Mouse (Mus musculus) lung, postnatal 0 days (tissue): ENCODE results near the gene Cyb5d1. TPM values are rescaled to one million over a fixed set of nuclear protein-coding genes. Genes with fewer than 3 reads are reported as not detected.
"Not testable (repeated sequence)": the region's sequence is repeated elsewhere in the genome, so short reads cannot be mapped to it uniquely, and the experiment has no call there.

ENCODE experiments used
- ATAC-seq: fragments of 200-750 bp; cut with Nextera tagmentation; 2 replicates; pipeline ENCODE4 v1.8.0; 2017; ENCODE audit warnings: moderate library complexity
- DNase-seq: peaks from one replicate; pipeline ENCODE4 v3.0.0-alpha.2; 2016; ENCODE audit warnings: low spot score
- H3K27ac ChIP-seq: fragments of 300-500 bp; sonication (generic); 2 replicates; pipeline ENCODE4 v1.5.1; 2014; ENCODE audit warnings: antibody characterized with exemption, mild to moderate bottlenecking, low read length, mixed read lengths
- H3K27me3 ChIP-seq: fragments of 300-500 bp; sonication (generic); replicated peaks from 2 replicates; pipeline ENCODE4 v1.6.1; 2014; ENCODE audit warnings: low read length, mixed read lengths; ENCODE audit not compliant: insufficient read depth
- H3K36me3 ChIP-seq: fragments of 300-500 bp; sonication (generic); 2 replicates; pipeline ENCODE4 v1.6.1; 2014; ENCODE audit warnings: low read length, mixed read lengths; ENCODE audit not compliant: insufficient read depth
- H3K4me1 ChIP-seq: fragments of 300-500 bp; sonication (generic); 2 replicates; pipeline ENCODE4 v1.6.1; 2014; ENCODE audit warnings: antibody characterized with exemption, low read depth, low read length, mixed read lengths; ENCODE audit not compliant: insufficient read depth
- H3K4me2 ChIP-seq: fragments of 300-500 bp; sonication (generic); replicated peaks from 2 replicates; pipeline ENCODE4 v1.6.1; 2014; ENCODE audit warnings: low read depth, mild to moderate bottlenecking, low read length, moderate library complexity, mixed read lengths
- H3K4me3 ChIP-seq: fragments of 300-500 bp; sonication (generic); 2 replicates; pipeline ENCODE4 v1.5.1; 2014; ENCODE audit warnings: low read depth, low read length
- H3K9ac ChIP-seq: fragments of 300-500 bp; sonication (generic); replicated peaks from 2 replicates; pipeline ENCODE4 v1.6.1; 2014; ENCODE audit warnings: low read depth, mild to moderate bottlenecking
- H3K9me3 ChIP-seq: fragments of 300-500 bp; sonication (generic); 2 replicates; pipeline ENCODE4 v1.6.1; 2016; ENCODE audit warnings: low read length, mixed read lengths
- CTCF ChIP-seq: IDR thresholded peaks from 2 replicates; pipeline ENCODE4 v1.5.1; 2016; ENCODE audit warnings: antibody characterized with exemption, mild to moderate bottlenecking
- EP300 ChIP-seq: IDR thresholded peaks from 2 replicates; pipeline ENCODE4 v1.6.1; 2016; ENCODE audit warnings: antibody characterized with exemption, mild to moderate bottlenecking, control low read depth
- WGBS: fragments of 180-500 bp; shearing (Covaris S2); extraction: QIAGEN DNeasy Blood & Tissue Kit; methylation state at CpG from one replicate; pipeline ENCODE4 v1.1.7; 2014; 5-methylcytosine and 5-hydroxymethylcytosine counted together
- polyA plus RNA-seq: library from polyadenylated mRNA; unstranded; fragments of >200 nt; fragmentation: Nextera tagmentation; extraction: Ambion mirVana; gene quantifications from 2 replicates; pipeline ENCODE4 v1.2.1, GENCODE M21; 2015

Gene Cyb5d1
- polyA plus RNA-seq, 1 experiment from 2014 or later = 16.3 TPM

DNA sequence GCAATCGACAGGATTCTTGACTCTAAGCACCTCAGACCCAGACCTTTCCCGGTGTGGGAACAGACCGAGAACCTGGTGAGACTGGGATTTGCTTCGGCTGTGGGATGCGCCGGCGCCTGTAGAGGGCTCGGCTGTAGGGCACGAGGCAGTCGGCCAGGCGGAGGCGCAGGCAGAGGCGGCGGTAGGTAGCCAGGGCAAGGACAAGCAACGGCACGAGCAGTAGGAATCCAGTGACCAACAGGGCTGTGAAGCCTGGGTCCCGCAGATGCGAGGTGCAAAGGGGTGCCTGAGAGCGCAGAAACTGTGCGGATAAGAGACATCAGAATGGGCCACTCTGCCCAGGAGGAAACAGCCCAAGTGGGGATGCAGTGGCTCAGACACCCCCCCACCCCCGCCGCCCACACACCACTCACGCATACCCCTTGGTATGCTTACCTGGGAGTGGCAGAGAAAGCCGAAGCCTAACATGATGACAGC, 2.2 kb upstream of the Cyb5d1 start:
- H3K4me2 ChIP-seq = peak overlapping the region; percentile 76
- 32% methylated on average over 22 of the region's 24 CpGs for WGBS
- H3K27ac ChIP-seq = peak overlapping the region; percentile 94
- no peaks in the 10 kb centered on the region for H3K9me3 ChIP-seq
- peak; percentile 55 for DNase-seq
- H3K4me3 ChIP-seq = peak overlapping the region; percentile 40
- peaks cover 10% of the 10 kb centered on the region; the same call in 1 of the 2 replicates for H3K36me3 ChIP-seq
- no peak for ATAC-seq
- H3K27me3 ChIP-seq = no peaks in the 10 kb centered on the region
- peak overlapping the region; percentile 84 for H3K9ac ChIP-seq
- peaks cover 10% of the 10 kb centered on the region for H3K4me1 ChIP-seq
- TF ChIP-seq EP300 (no peak), CTCF (peak; percentile 48)

DNA sequence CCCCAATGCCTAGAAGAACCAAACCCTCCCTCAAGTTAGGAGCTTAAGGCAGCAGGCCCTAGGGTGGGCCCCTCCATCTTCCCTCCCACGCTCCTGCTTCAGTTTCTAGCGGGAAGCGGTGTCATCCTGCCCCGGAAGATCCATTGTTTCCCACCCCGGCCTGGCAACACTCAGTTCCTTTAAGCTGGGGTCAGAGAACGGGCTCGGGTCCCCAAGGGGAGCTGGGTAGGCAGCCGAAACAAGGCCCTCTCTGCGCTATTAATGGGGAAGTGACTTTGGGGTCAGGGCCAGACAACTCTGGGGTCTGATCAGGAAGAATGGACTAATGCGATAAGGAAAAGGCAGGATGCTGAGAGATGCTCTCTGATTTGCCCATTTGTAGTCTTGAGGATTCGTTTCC, 1.3 kb upstream of the Cyb5d1 start:
- Histone ChIP-seq H3K9ac (peak overlapping the region; percentile 84; the same call in 1 of the 2 replicates), H3K9me3 (no peaks in the 10 kb centered on the region), H3K27ac (peak overlapping the region; percentile 94), H3K4me3 (peak overlapping the region; percentile 63), H3K4me1 (peaks cover 10% of the 10 kb centered on the region), H3K4me2 (peak overlapping the region; percentile 76), H3K27me3 (no peaks in the 10 kb centered on the region), H3K36me3 (peaks cover 10% of the 10 kb centered on the region; the same call in 1 of the 2 replicates)
- DNase-seq (peak; percentile 63), ATAC-seq (peak; percentile 1; the same call in 1 of the 2 replicates)
- TF ChIP-seq EP300 = no peak; the same call in 1 of the 2 replicates
- 27% methylated on average over 11 of the region's 11 CpGs for WGBS

- Histone ChIP-seq H3K9ac (peak overlapping the region; percentile 84), H3K4me2 (peak overlapping the region; percentile 76), H3K36me3 (peaks cover 7% of the 10 kb centered on the region; the same call in 1 of the 2 replicates), H3K27ac (peak overlapping the region; percentile 94), H3K4me1 (peaks cover 10% of the 10 kb centered on the region), H3K27me3 (no peaks in the 10 kb centered on the region), H3K4me3 (peak overlapping the region; percentile 63), H3K9me3 (no peaks in the 10 kb centered on the region)
- DNase-seq (peak; percentile 100), ATAC-seq (peak; percentile 90)
- 1% methylated on average over 43 of the region's 48 CpGs for WGBS
- TF ChIP-seq EP300 = peak; percentile 99
- no peak for TF ChIP-seq CTCF
These were observed 373 bp upstream of the Cyb5d1 start for GRCm38 (mm10) chr11:69395634-69396373.

DNA sequence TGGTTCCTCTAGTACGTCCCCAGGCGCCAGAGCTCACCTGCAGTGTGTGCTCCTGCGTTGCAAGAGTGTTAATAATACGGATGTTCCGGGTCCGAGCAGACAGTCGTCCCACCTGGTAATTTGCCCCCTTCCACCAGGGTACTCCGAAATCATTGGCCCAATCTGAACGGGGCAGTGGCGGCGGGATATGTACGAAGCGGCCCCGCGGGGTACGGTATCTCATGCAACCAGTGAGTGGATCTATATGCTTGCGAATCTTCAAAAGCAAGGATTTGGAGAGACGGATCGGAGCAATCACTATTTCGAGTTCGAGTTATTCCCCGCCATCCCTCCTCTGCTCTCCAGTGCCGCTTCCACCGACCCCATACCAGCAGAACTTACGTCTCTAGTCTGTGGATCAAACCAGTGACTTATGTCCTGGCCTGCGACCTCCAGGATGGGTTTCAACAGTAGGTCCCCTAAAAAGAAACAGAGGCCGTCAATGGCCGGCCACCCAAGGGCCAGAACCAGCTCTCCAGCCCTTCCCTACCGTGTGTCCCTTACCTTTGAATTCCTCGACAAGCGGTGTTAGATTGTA, 752 bp downstream of the Cyb5d1 start:
- H3K9ac ChIP-seq = peak overlapping the region; percentile 84
- H3K27me3 ChIP-seq, H3K36me3 ChIP-seq, H3K9me3 ChIP-seq: not testable (repeated sequence)
- WGBS = under 1% methylated on average over 31 of the region's 31 CpGs
- H3K4me2 ChIP-seq = peak overlapping the region; percentile 76
- DNase-seq (peak; percentile 45), ATAC-seq (peak; percentile 7; the same call in 1 of the 2 replicates)
- H3K27ac ChIP-seq = peak overlapping the region; percentile 94; the same call in 1 of the 2 replicates
- peak overlapping the region; percentile 63 for H3K4me3 ChIP-seq
- peaks cover 10% of the 10 kb centered on the region for H3K4me1 ChIP-seq

DNA sequence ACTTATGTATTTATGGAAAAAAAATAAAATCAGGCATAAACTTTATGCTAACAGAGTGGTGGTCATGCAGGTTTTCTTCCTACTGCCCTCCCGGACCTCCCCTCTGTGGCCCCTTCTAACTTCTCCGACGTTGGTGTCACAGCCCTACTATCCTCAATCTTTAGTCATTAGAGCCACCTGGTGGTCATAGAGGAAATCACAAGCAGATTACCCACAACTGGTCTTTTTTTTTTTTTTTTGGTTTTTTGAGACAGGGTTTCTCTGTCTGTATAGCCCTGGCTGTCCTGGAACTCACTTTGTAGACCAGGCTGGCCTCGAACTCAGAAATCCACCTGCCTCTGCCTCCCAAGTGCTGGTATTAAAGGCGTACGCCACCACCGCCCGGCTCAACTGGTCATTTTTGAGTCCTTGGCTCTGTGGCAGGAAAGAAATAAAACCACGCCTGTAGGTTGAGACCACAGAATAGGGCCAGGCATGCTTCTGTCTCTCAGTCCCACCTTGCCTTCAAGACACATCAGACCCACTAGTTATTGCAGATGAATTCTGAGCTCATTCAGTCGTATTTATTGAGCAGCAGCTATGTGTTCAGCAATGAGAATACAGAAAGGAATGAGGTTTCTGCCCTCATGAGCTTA, 4.9 kb downstream of the Cyb5d1 start:
- Histone ChIP-seq H3K4me1 (no peaks in the 10 kb centered on the region), H3K4me3 (no peak overlapping the region), H3K9me3 (no peaks in the 10 kb centered on the region), H3K4me2 (no peak overlapping the region), H3K27ac (no peak overlapping the region), H3K9ac (no peak overlapping the region), H3K36me3 (no peaks in the 10 kb centered on the region), H3K27me3 (no peaks in the 10 kb centered on the region)
- 46% methylated on average over 10 of the region's 10 CpGs for WGBS
- TF ChIP-seq EP300 (0 out of 2 replicates have a peak, but pooled peaks have one; percentile 23), CTCF (peak; percentile 81)
- ATAC-seq (0 out of 2 replicates have a peak, but pooled peaks have one; percentile 3), DNase-seq (peak; percentile 84)
